Mouse (Mus musculus): ENCODE measurements at regions not wholly inside any gene's neighbourhood (a gene's known extent, or its start where the extent isn't known, plus 50 kb on each side); places are given as distances from the start of the nearest gene placed in this dataset.
"Not testable (repeated sequence)": the region's sequence is repeated elsewhere in the genome, so short reads cannot be mapped to it uniquely, and the experiment has no call there.

DNA sequence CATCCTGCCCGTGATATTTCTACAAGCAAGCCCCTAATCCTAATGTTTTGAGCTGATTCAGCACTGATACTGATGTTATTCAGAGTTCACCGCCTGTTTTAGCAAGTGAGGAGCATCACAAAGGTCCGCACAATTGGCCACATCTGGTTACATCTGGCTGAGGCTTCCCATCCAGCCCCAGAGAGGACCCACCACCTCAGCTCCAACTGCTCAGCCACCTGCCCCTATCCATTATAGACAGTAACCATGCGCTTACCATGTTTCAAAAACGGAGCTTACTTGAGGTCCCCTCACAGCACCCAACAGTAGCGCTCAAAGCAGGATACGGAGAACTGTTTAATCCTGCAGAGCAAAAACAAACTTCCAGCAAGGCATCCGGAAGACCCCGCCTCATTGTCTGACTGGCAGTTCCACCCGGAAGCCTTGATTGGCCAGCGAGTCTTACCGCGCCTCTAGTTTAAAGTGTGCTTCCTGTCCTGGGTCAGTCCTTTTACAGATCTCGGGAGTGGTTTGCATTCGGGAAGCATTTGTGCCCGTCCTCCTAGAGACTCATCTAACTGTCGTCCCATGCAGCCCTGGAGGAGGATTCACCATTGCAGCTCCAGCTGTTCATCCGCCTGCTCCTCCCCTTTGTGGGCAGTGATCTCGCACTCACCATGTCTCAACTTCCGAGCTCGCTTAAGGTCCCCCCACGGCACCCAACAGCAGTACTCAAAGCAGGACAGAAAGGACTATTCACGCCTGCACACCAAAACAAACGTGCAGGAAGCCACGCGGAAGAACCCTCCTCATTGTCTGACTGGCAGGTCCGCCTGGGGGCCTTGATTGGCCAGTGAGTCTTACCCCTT, 69.9 kb upstream of the Zfp825 start:
- DNase-seq (ENCODE audit: low read depth, low spot score): peak; percentile 33

DNA sequence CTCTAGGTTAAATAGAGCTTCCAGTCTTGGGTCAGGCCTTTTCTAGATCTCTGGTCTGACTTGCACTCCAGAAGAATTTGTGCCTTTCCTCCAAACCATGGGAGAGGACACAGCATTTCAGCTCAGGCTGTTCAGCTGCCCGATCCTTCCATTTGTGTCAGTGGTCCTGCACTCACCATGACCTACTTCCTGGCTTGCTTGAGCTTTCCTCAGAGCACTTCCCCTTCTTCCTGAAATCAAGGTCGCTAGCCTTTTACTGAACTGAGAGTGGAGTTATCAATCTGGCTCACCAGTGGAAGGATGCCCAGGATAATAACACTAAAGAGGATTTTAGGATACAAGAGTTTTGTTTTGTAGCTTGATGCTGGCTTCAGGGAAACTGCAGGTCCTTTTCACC, 70.5 kb upstream of the Zfp825 start:
- DNase-seq (ENCODE audit: low read depth, low spot score): not testable (repeated sequence)

DNA sequence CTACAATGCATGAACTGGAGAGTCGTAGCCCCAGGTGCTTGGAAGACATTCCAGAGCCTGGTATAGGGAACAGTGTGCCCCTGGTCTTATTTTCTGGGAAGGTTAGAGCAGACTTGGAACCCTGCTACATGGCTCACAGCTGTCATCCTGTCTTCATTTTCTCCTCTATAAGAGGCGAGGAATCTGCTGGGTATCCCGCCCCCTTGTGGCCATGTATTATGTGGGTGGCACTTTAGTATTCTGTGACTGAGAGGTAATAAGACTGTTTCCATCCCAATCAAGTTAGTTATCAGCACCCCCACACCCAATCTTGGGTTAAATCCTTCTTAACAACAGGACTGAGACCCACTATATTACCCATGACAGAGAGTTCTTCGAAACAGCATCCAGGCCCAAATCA, 69.4 kb upstream of the Erap1 start:
- not testable (repeated sequence) for DNase-seq (ENCODE audit: low read depth, low spot score)
